8 mouse cellular contexts compared by ENCODE assay signal in genomic region chr15:60097141-60097540, GRCm38 (mm10).
DNase-seq lines count a peak whose midpoint lies in the region; ATAC-seq and TF ChIP-seq lines count a peak whose summit lies in the region.

No protein-coding gene starts in this region.

- CTCF ChIA-PET in Patski (lab: Charles Lee), result interaction anchor here (0.9 kb wide), 1 partner anchor 1000 kb away, joined by 3 read pairs; no protein-coding TSS in a partner anchor

- DNase-seq in 416B (ENCODE audit: low read depth) (peak; percentile 36), Patski (ENCODE audit: low read depth, low spot score) (no peak)
- DNase-seq in cerebellum, postnatal 25 days, result peak; percentile 62 to 74
- DNase-seq in gastrocnemius, postnatal 10 days, result peak; percentile 47
- DNase-seq in kidney, postnatal 25 days, result peak; percentile 66 to 73
- peak; percentile 34 to 38 for DNase-seq in lung, adult 18-20 months
- peak; percentile 83 for DNase-seq in retina, embryonic 14.5 days (ENCODE audit: low spot score)
- peak; percentile 87 for DNase-seq in thymus, postnatal 4 days

- no peaks in the 10 kb centered on the region for H3K27me3 ChIP-seq in Patski

- no peak for ATAC-seq in Patski

- peak; percentile 83 for TF ChIP-seq CTCF in Patski (IDR thresholded peaks at IDR 0.05)

- in situ Hi-C loops in Patski (cut with MboI; ENCODE audit: low pct_unique_long_range_greater_than_20kb), result no loop called here

- POLR2A ChIA-PET in Patski (lab: Charles Lee), result interaction anchor here (0.6 kb wide), 1 partner anchor 628 kb away, joined by 4 read pairs; no protein-coding TSS in a partner anchor
